Mouse (Mus musculus) splenic B cell, adult 2 months (primary cell): Measurements from ENCODE around the gene Tulp2.
"Not testable (repeated sequence)": the region's sequence is repeated elsewhere in the genome, so short reads cannot be mapped to it uniquely, and the experiment has no call there.

Experiments used
- DNase-seq: peaks from one replicate; pipeline ENCODE4 v3.0.0-alpha.2; 2011; ENCODE audit warnings: low read depth, low spot score
- H3K27me3 ChIP-seq: 2 replicates; pipeline ENCODE4 v1.6.1; 2012; ENCODE audit warnings: mild to moderate bottlenecking, low read length, moderate library complexity, mixed read lengths; ENCODE audit not compliant: control insufficient read depth, poor library complexity, insufficient read depth, severe bottlenecking
- H3K36me3 ChIP-seq: 2 replicates; pipeline ENCODE4 v1.6.1; 2012; ENCODE audit warnings: mild to moderate bottlenecking, low read length, moderate library complexity, mixed read lengths; ENCODE audit not compliant: control insufficient read depth, poor library complexity, insufficient read depth, severe bottlenecking

Gene Tulp2

GRCm38 (mm10) chr7:45455932-45456696 is 25.6 kb upstream of the Tulp2 start:
- Histone ChIP-seq H3K36me3 (peaks cover 10% of the 10 kb centered on the region), H3K27me3 (no peaks in the 10 kb centered on the region)
- DNase-seq: no peak

GRCm38 (mm10) chr7:45456721-45457203 is 24.9 kb upstream of the Tulp2 start:
- no peak for DNase-seq
- no peaks in the 10 kb centered on the region for H3K27me3 ChIP-seq
- H3K36me3 ChIP-seq: peaks cover 10% of the 10 kb centered on the region

- peaks cover 10% of the 10 kb centered on the region for H3K36me3 ChIP-seq
- peak; percentile 68 for DNase-seq
- H3K27me3 ChIP-seq: no peaks in the 10 kb centered on the region
Measured at GRCm38 (mm10) chr7:45457204-45458060, 24.2 kb upstream of the Tulp2 start.

- peak; percentile 81 for DNase-seq
- Histone ChIP-seq H3K27me3 (no peaks in the 10 kb centered on the region), H3K36me3 (peaks cover 10% of the 10 kb centered on the region)
Measured at GRCm38 (mm10) chr7:45458748-45459563, 22.7 kb upstream of the Tulp2 start.

GRCm38 (mm10) chr7:45459564-45460140 is 22.0 kb upstream of the Tulp2 start, which contains the start of gene Ftl1:
Gene Ftl1 (minus strand): TSS chr7:45459884.
- not testable (repeated sequence) for H3K27me3 ChIP-seq, H3K36me3 ChIP-seq
- DNase-seq: peak; percentile 99

- peaks cover 11% of the 10 kb centered on the region for H3K36me3 ChIP-seq
- no peak for DNase-seq
- H3K27me3 ChIP-seq: no peaks in the 10 kb centered on the region
Measured at GRCm38 (mm10) chr7:45460377-45460776, 21.3 kb upstream of the Tulp2 start.

- Histone ChIP-seq H3K36me3 (peaks cover 11% of the 10 kb centered on the region), H3K27me3 (no peaks in the 10 kb centered on the region)
- DNase-seq: no peak
Measured at GRCm38 (mm10) chr7:45460860-45461314, 20.8 kb upstream of the Tulp2 start.

- DNase-seq: no peak
- H3K36me3 ChIP-seq: peaks cover 11% of the 10 kb centered on the region
- H3K27me3 ChIP-seq: no peaks in the 10 kb centered on the region
Measured at GRCm38 (mm10) chr7:45461326-45461725, 20.4 kb upstream of the Tulp2 start.

GRCm38 (mm10) chr7:45461781-45462180 is 19.9 kb upstream of the Tulp2 start:
- H3K36me3 ChIP-seq: peaks cover 11% of the 10 kb centered on the region
- no peak for DNase-seq
- no peaks in the 10 kb centered on the region for H3K27me3 ChIP-seq

- DNase-seq: no peak
- H3K27me3 ChIP-seq: no peaks in the 10 kb centered on the region
- H3K36me3 ChIP-seq: peaks cover 9% of the 10 kb centered on the region
Measured at GRCm38 (mm10) chr7:45462325-45462724, 19.4 kb upstream of the Tulp2 start.

GRCm38 (mm10) chr7:45462868-45463267 is 18.8 kb upstream of the Tulp2 start:
- H3K36me3 ChIP-seq: not testable (repeated sequence)

GRCm38 (mm10) chr7:45463987-45464778 is 17.5 kb upstream of the Tulp2 start:
- no peak for DNase-seq
- no peaks in the 10 kb centered on the region for H3K27me3 ChIP-seq

More at GRCm38 (mm10) chr7:45462868-45463267, 18.8 kb upstream of the Tulp2 start:
- DNase-seq, H3K27me3 ChIP-seq: not testable (repeated sequence)

GRCm38 (mm10) chr7:45465112-45465511 is 16.6 kb upstream of the Tulp2 start:
- DNase-seq: no peak
- peaks cover 1% of the 10 kb centered on the region; the same call in 1 of the 2 replicates for H3K36me3 ChIP-seq
- H3K27me3 ChIP-seq: no peaks in the 10 kb centered on the region

More at GRCm38 (mm10) chr7:45463987-45464778, 17.5 kb upstream of the Tulp2 start:
- H3K36me3 ChIP-seq: peaks cover 1% of the 10 kb centered on the region; the same call in 1 of the 2 replicates
